13 mouse cellular contexts compared by ENCODE assay signal in genomic region chr9:22649606-22650005, GRCm38 (mm10).
DNase-seq lines count a peak whose midpoint lies in the region.
"Had no signal": no experiment of that assay in that cellular context is flagged by ENCODE, and none has a peak within 500 bp of the region (broad histone marks: within the 10 kb centered on the region; RNA-seq: fewer than 3 reads in every experiment).

No protein-coding gene starts in this region.

- intact Hi-C loops in left cerebral cortex, postnatal 14 days (cut with DNase I): no loop called here

- DNase-seq in lung, postnatal 36 days: peak; percentile 32
- DNase-seq in lung, postnatal 10 days: no peak
- peak; percentile 74 for DNase-seq in induced T-regulatory cell, adult 2 months (ENCODE audit: low read depth)
- DNase-seq in spleen, adult 18-20 months: peak; percentile 37 to 38
- DNase-seq in thymus, postnatal 4 days: peak; percentile 37
- DNase-seq in cerebellum, adult 8-10 months: no peak
- no peak for DNase-seq in left cerebral cortex, postnatal 14 days (ENCODE audit: low spot score in 2 of 2)
- no peak for DNase-seq in heart, adult 9 months (ENCODE audit: low spot score in 2 of 2)
- DNase-seq: adrenal gland, adult 2 months; embryo, embryonic 11 days; kidney, postnatal 4 days; lung, adult 2 months; right cerebral cortex, postnatal 14 days had no signal

Comparison
In these comparisons a context has a peak if more than half of its experiments do, and no peak if none do; other contexts are left out.
1. DNase-seq: peak in lung, postnatal 36 days (single experiment), induced T-regulatory cell, adult 2 months (single experiment), spleen, adult 18-20 months (2 of 2) and thymus, postnatal 4 days (single experiment); none in lung, postnatal 10 days (single experiment), cerebellum, adult 8-10 months (single experiment), left cerebral cortex, postnatal 14 days (0 of 2) and heart, adult 9 months (0 of 2).